Mouse (Mus musculus): ENCODE data around the gene Fasl. TPM values are rescaled to one million over a fixed set of nuclear protein-coding genes. Genes with fewer than 3 reads are reported as not detected.

Fasl gene
- not detected in 2 replicates for polyA plus RNA-seq (2014; fragmentation: Nextera tagmentation; extraction: Ambion mirVana)

GRCm38 (mm10) chr1:161788339-161788738 is at the start of gene Fasl:
Gene Fasl (minus strand): TSS chr1:161788495.
- 79% methylated on average over 9 of the region's 9 CpGs for WGBS
- ATAC-seq (ENCODE audit: low read depth) = no peak

GRCm38 (mm10) chr1:161826677-161827076 is 38.4 kb upstream of the Fasl start:
- Histone ChIP-seq H3K27me3 (replicated peaks; ENCODE audit: control insufficient read depth, insufficient read depth, low read length) (no peaks in the 10 kb centered on the region), H3K9me3 (ENCODE audit: control insufficient read depth, low read length) (no peaks in the 10 kb centered on the region), H3K4me1 (ENCODE audit: control insufficient read depth, insufficient read depth, low read length) (no peaks in the 10 kb centered on the region), H3K36me3 (ENCODE audit: control insufficient read depth, insufficient read depth, low read length) (peaks cover 31% of the 10 kb centered on the region), H3K27ac (replicated peaks; ENCODE audit: low read depth, low read length) (no peak overlapping the region), H3K9ac (ENCODE audit: low read depth, low read length) (no peak overlapping the region), H3K4me3 (ENCODE audit: low read depth, low read length) (no peak overlapping the region), H3K4me2 (ENCODE audit: low read depth, low read length) (no peak overlapping the region)
- no peak for DNase-seq (ENCODE audit: low spot score)
- WGBS = 94% methylated on average over 2 of the region's 2 CpGs
- no peak for ATAC-seq (ENCODE audit: low read depth)

More at GRCm38 (mm10) chr1:161788339-161788738, at the start of gene Fasl:
- H3K27me3 ChIP-seq (replicated peaks; ENCODE audit: control insufficient read depth, insufficient read depth, low read length) = no peaks in the 10 kb centered on the region
- H3K4me2 ChIP-seq (ENCODE audit: low read depth, low read length) = no peak within 1 kb of the TSS
- no peak for DNase-seq (ENCODE audit: low spot score)
- H3K9ac ChIP-seq (ENCODE audit: low read depth, low read length) = no peak within 1 kb of the TSS
- no peak within 1 kb of the TSS for H3K27ac ChIP-seq (replicated peaks; ENCODE audit: low read depth, low read length)
- H3K4me3 ChIP-seq (ENCODE audit: low read depth, low read length) = no peak within 1 kb of the TSS
- H3K4me1 ChIP-seq (ENCODE audit: control insufficient read depth, insufficient read depth, low read length) = no peaks in the 10 kb centered on the region
- no peaks in the 10 kb centered on the region for H3K36me3 ChIP-seq (ENCODE audit: control insufficient read depth, insufficient read depth, low read length)
- no peaks in the 10 kb centered on the region for H3K9me3 ChIP-seq (ENCODE audit: control insufficient read depth, low read length)

GRCm38 (mm10) chr1:161809428-161809827 is 21.1 kb upstream of the Fasl start:
- Histone ChIP-seq H3K4me1 (ENCODE audit: control insufficient read depth, insufficient read depth, low read length) (no peaks in the 10 kb centered on the region), H3K4me3 (ENCODE audit: low read depth, low read length) (no peak overlapping the region), H3K36me3 (ENCODE audit: control insufficient read depth, insufficient read depth, low read length) (no peaks in the 10 kb centered on the region), H3K9ac (ENCODE audit: low read depth, low read length) (no peak overlapping the region), H3K4me2 (ENCODE audit: low read depth, low read length) (no peak overlapping the region), H3K9me3 (ENCODE audit: control insufficient read depth, low read length) (no peaks in the 10 kb centered on the region), H3K27ac (replicated peaks; ENCODE audit: low read depth, low read length) (no peak overlapping the region), H3K27me3 (replicated peaks; ENCODE audit: control insufficient read depth, insufficient read depth, low read length) (no peaks in the 10 kb centered on the region)
- ATAC-seq (ENCODE audit: low read depth) (no peak), DNase-seq (ENCODE audit: low spot score) (no peak)
- 69% methylated on average over 5 of the region's 5 CpGs for WGBS

- H3K27ac ChIP-seq (replicated peaks; ENCODE audit: low read depth, low read length) = no peak overlapping the region
- no peak overlapping the region for H3K4me3 ChIP-seq (ENCODE audit: low read depth, low read length)
- H3K27me3 ChIP-seq (replicated peaks; ENCODE audit: control insufficient read depth, insufficient read depth, low read length) = no peaks in the 10 kb centered on the region
- WGBS = 67% methylated on average over 6 of the region's 6 CpGs
- no peaks in the 10 kb centered on the region for H3K9me3 ChIP-seq (ENCODE audit: control insufficient read depth, low read length)
- H3K4me2 ChIP-seq (ENCODE audit: low read depth, low read length) = no peak overlapping the region
- H3K4me1 ChIP-seq (ENCODE audit: control insufficient read depth, insufficient read depth, low read length) = no peaks in the 10 kb centered on the region
- H3K36me3 ChIP-seq (ENCODE audit: control insufficient read depth, insufficient read depth, low read length) = no peaks in the 10 kb centered on the region
- ATAC-seq (ENCODE audit: low read depth) = no peak
- no peak overlapping the region for H3K9ac ChIP-seq (ENCODE audit: low read depth, low read length)
- no peak for DNase-seq (ENCODE audit: low spot score)
These were observed 20.7 kb upstream of the Fasl start for GRCm38 (mm10) chr1:161808980-161809379.

- H3K36me3 ChIP-seq (ENCODE audit: control insufficient read depth, insufficient read depth, low read length) = no peaks in the 10 kb centered on the region
- H3K9me3 ChIP-seq (ENCODE audit: control insufficient read depth, low read length) = no peaks in the 10 kb centered on the region
- no peaks in the 10 kb centered on the region for H3K27me3 ChIP-seq (replicated peaks; ENCODE audit: control insufficient read depth, insufficient read depth, low read length)
- DNase-seq (ENCODE audit: low spot score) (no peak), ATAC-seq (ENCODE audit: low read depth) (no peak)
- no peak overlapping the region for H3K27ac ChIP-seq (replicated peaks; ENCODE audit: low read depth, low read length)
- H3K4me2 ChIP-seq (ENCODE audit: low read depth, low read length) = no peak overlapping the region
- WGBS = 69% methylated on average over 8 of the region's 8 CpGs
- H3K9ac ChIP-seq (ENCODE audit: low read depth, low read length) = no peak overlapping the region
- H3K4me3 ChIP-seq (ENCODE audit: low read depth, low read length) = no peak overlapping the region
- no peaks in the 10 kb centered on the region for H3K4me1 ChIP-seq (ENCODE audit: control insufficient read depth, insufficient read depth, low read length)
These were observed 16.3 kb upstream of the Fasl start for GRCm38 (mm10) chr1:161804541-161804971.

- H3K4me2 ChIP-seq (ENCODE audit: low read depth, low read length) = no peak overlapping the region
- WGBS = 78% methylated on average over 2 of the region's 2 CpGs
- no peak overlapping the region for H3K9ac ChIP-seq (ENCODE audit: low read depth, low read length)
- ATAC-seq (ENCODE audit: low read depth) (no peak), DNase-seq (ENCODE audit: low spot score) (no peak)
- H3K27me3 ChIP-seq (replicated peaks; ENCODE audit: control insufficient read depth, insufficient read depth, low read length) = no peaks in the 10 kb centered on the region
- H3K4me1 ChIP-seq (ENCODE audit: control insufficient read depth, insufficient read depth, low read length) = no peaks in the 10 kb centered on the region
- no peaks in the 10 kb centered on the region for H3K9me3 ChIP-seq (ENCODE audit: control insufficient read depth, low read length)
- no peaks in the 10 kb centered on the region for H3K36me3 ChIP-seq (ENCODE audit: control insufficient read depth, insufficient read depth, low read length)
- no peak overlapping the region for H3K27ac ChIP-seq (replicated peaks; ENCODE audit: low read depth, low read length)
- no peak overlapping the region for H3K4me3 ChIP-seq (ENCODE audit: low read depth, low read length)
These were observed 13.0 kb upstream of the Fasl start for GRCm38 (mm10) chr1:161801321-161801720.

GRCm38 (mm10) chr1:161800256-161800655 is 12.0 kb upstream of the Fasl start:
- H3K4me3 ChIP-seq (ENCODE audit: low read depth, low read length) = no peak overlapping the region
- H3K9me3 ChIP-seq (ENCODE audit: control insufficient read depth, low read length) = no peaks in the 10 kb centered on the region
- H3K27me3 ChIP-seq (replicated peaks; ENCODE audit: control insufficient read depth, insufficient read depth, low read length) = no peaks in the 10 kb centered on the region
- no peaks in the 10 kb centered on the region for H3K36me3 ChIP-seq (ENCODE audit: control insufficient read depth, insufficient read depth, low read length)
- H3K4me2 ChIP-seq (ENCODE audit: low read depth, low read length) = no peak overlapping the region
- ATAC-seq (ENCODE audit: low read depth) (no peak), DNase-seq (ENCODE audit: low spot score) (no peak)
- no peak overlapping the region for H3K9ac ChIP-seq (ENCODE audit: low read depth, low read length)
- no peaks in the 10 kb centered on the region for H3K4me1 ChIP-seq (ENCODE audit: control insufficient read depth, insufficient read depth, low read length)
- H3K27ac ChIP-seq (replicated peaks; ENCODE audit: low read depth, low read length) = no peak overlapping the region

- no peaks in the 10 kb centered on the region for H3K9me3 ChIP-seq (ENCODE audit: control insufficient read depth, low read length)
- no peak overlapping the region for H3K4me3 ChIP-seq (ENCODE audit: low read depth, low read length)
- no peak overlapping the region for H3K4me2 ChIP-seq (ENCODE audit: low read depth, low read length)
- H3K36me3 ChIP-seq (ENCODE audit: control insufficient read depth, insufficient read depth, low read length) = no peaks in the 10 kb centered on the region
- H3K9ac ChIP-seq (ENCODE audit: low read depth, low read length) = no peak overlapping the region
- no peaks in the 10 kb centered on the region for H3K4me1 ChIP-seq (ENCODE audit: control insufficient read depth, insufficient read depth, low read length)
- DNase-seq (ENCODE audit: low spot score) (no peak), ATAC-seq (ENCODE audit: low read depth) (no peak)
- H3K27me3 ChIP-seq (replicated peaks; ENCODE audit: control insufficient read depth, insufficient read depth, low read length) = no peaks in the 10 kb centered on the region
- no peak overlapping the region for H3K27ac ChIP-seq (replicated peaks; ENCODE audit: low read depth, low read length)
These were observed 11.5 kb upstream of the Fasl start for GRCm38 (mm10) chr1:161799791-161800190.

- H3K27ac ChIP-seq (replicated peaks; ENCODE audit: low read depth, low read length) = no peak overlapping the region
- no peaks in the 10 kb centered on the region for H3K9me3 ChIP-seq (ENCODE audit: control insufficient read depth, low read length)
- no peak overlapping the region for H3K4me2 ChIP-seq (ENCODE audit: low read depth, low read length)
- no peaks in the 10 kb centered on the region for H3K36me3 ChIP-seq (ENCODE audit: control insufficient read depth, insufficient read depth, low read length)
- ATAC-seq (ENCODE audit: low read depth) (no peak), DNase-seq (ENCODE audit: low spot score) (no peak)
- H3K4me3 ChIP-seq (ENCODE audit: low read depth, low read length) = no peak overlapping the region
- 91% methylated on average over 3 of the region's 3 CpGs for WGBS
- no peaks in the 10 kb centered on the region for H3K27me3 ChIP-seq (replicated peaks; ENCODE audit: control insufficient read depth, insufficient read depth, low read length)
- no peaks in the 10 kb centered on the region for H3K4me1 ChIP-seq (ENCODE audit: control insufficient read depth, insufficient read depth, low read length)
- no peak overlapping the region for H3K9ac ChIP-seq (ENCODE audit: low read depth, low read length)
These were observed 10.6 kb upstream of the Fasl start for GRCm38 (mm10) chr1:161798866-161799265.
